In genomic region chr5:92762425-92762824, GRCm38 (mm10) we compare ENCODE assay signal across 28 mouse cellular contexts.
DNase-seq lines count a peak whose midpoint lies in the region; ATAC-seq and TF ChIP-seq lines count a peak whose summit lies in the region.
"Had no signal": no experiment of that assay in that cellular context is flagged by ENCODE, and none has a peak within 500 bp of the region (broad histone marks: within the 10 kb centered on the region; RNA-seq: fewer than 3 reads in every experiment).

No protein-coding gene starts in this region.

- no peak for TF ChIP-seq POLR2A in kidney, adult 2 months (IDR thresholded peaks at IDR 0.05; ENCODE audit: low read depth, low read length)
- no peak for TF ChIP-seq POLR2A in liver, adult 2 months (IDR thresholded peaks at IDR 0.05; ENCODE audit: extremely low read depth, insufficient read depth, low read length)

- H3K36me3 ChIP-seq in heart, embryonic 10.5 days: no peaks in the 10 kb centered on the region
- H3K36me3 ChIP-seq in heart, embryonic 11.5 days (ENCODE audit: control insufficient read depth, insufficient read depth, low read length): no peaks in the 10 kb centered on the region
- no peaks in the 10 kb centered on the region for H3K36me3 ChIP-seq in kidney, adult 2 months (ENCODE audit: control insufficient read depth, insufficient read depth, low read length)
- no peaks in the 10 kb centered on the region for H3K36me3 ChIP-seq in kidney, embryonic 14.5 days (ENCODE audit: control insufficient read depth, insufficient read depth, low read length)
- H3K36me3 ChIP-seq in liver, adult 2 months (ENCODE audit: control insufficient read depth, insufficient read depth, low read length): no peaks in the 10 kb centered on the region
- H3K36me3 ChIP-seq: embryonic facial prominence, embryonic 10.5 days; embryonic facial prominence, embryonic 15.5 days; forebrain, embryonic 12.5 days; G1E; hindbrain, embryonic 10.5 days; hindbrain, embryonic 15.5 days; midbrain, embryonic 12.5 days; neural tube, embryonic 12.5 days had no signal

- H3K79me2 ChIP-seq in liver, adult 2 months (ENCODE audit: control insufficient read depth, insufficient read depth, low read length): no peaks in the 10 kb centered on the region

- H3K27ac ChIP-seq in heart, embryonic 10.5 days: peak overlapping the region; percentile 52; the same call in 1 of the 2 replicates
- H3K27ac ChIP-seq in heart, embryonic 11.5 days (ENCODE audit: low read depth, low read length): no peak overlapping the region
- H3K27ac ChIP-seq in kidney, adult 2 months (ENCODE audit: insufficient read depth, low read depth, low read length): peak overlapping the region; percentile 67
- no peak overlapping the region for H3K27ac ChIP-seq in kidney, embryonic 14.5 days (ENCODE audit: low read depth, low read length)
- H3K27ac ChIP-seq in liver, adult 2 months (replicated peaks; ENCODE audit: insufficient read depth, low read depth, low read length): no peak overlapping the region
- H3K27ac ChIP-seq: embryonic facial prominence, embryonic 10.5 days; embryonic facial prominence, embryonic 15.5 days; forebrain, embryonic 12.5 days; hindbrain, embryonic 10.5 days; hindbrain, embryonic 15.5 days; midbrain, embryonic 12.5 days; neural tube, embryonic 12.5 days had no signal

- WGBS in heart, embryonic 10.5 days: 88% methylated on average over 5 of the region's 5 CpGs
- WGBS in heart, embryonic 11.5 days (ENCODE audit: insufficient replicate concordance): 86% methylated on average over 5 of the region's 5 CpGs
- WGBS in kidney, adult 2 months: 52% methylated on average over 5 of the region's 5 CpGs
- WGBS in kidney, embryonic 14.5 days: 65% methylated on average over 5 of the region's 5 CpGs
- 48% methylated on average over 5 of the region's 5 CpGs for WGBS in liver, adult 2 months

- ATAC-seq in heart, embryonic 11.5 days (replicated peaks; ENCODE audit: insufficient number of reproducible peaks, low FRiP score, low TSS enrichment): no peak
- ATAC-seq in kidney, embryonic 14.5 days (ENCODE audit: low FRiP score, low TSS enrichment): no peak
- ATAC-seq: forebrain, postnatal 0 days had no signal

- peaks cover 33% of the 10 kb centered on the region for H3K4me1 ChIP-seq in heart, embryonic 10.5 days
- peaks cover 12% of the 10 kb centered on the region for H3K4me1 ChIP-seq in heart, embryonic 11.5 days (ENCODE audit: control insufficient read depth, insufficient read depth, low read length)
- peaks cover 23% of the 10 kb centered on the region for H3K4me1 ChIP-seq in kidney, adult 2 months (ENCODE audit: control insufficient read depth, insufficient read depth, low read length)
- peaks cover 15% of the 10 kb centered on the region for H3K4me1 ChIP-seq in kidney, embryonic 14.5 days (ENCODE audit: control insufficient read depth, insufficient read depth, low read length)
- H3K4me1 ChIP-seq in liver, adult 2 months (ENCODE audit: control insufficient read depth, insufficient read depth, low read length): peaks cover 21% of the 10 kb centered on the region
- H3K4me1 ChIP-seq: embryonic facial prominence, embryonic 15.5 days; forebrain, embryonic 12.5 days; hindbrain, embryonic 15.5 days; megakaryocyte, embryonic 14.5 days; midbrain, embryonic 12.5 days; neural tube, embryonic 12.5 days had no signal

- H3K4me2 ChIP-seq in heart, embryonic 11.5 days: no peak overlapping the region
- no peak overlapping the region for H3K4me2 ChIP-seq in kidney, embryonic 14.5 days (replicated peaks; ENCODE audit: low read depth, low read length)
- H3K4me2 ChIP-seq: embryonic facial prominence, embryonic 15.5 days; forebrain, embryonic 12.5 days; hindbrain, embryonic 15.5 days; liver, embryonic 11.5 days; midbrain, embryonic 12.5 days; neural tube, embryonic 12.5 days had no signal

- H3K9ac ChIP-seq in heart, embryonic 11.5 days (ENCODE audit: low read depth, low read length): no peak overlapping the region
- no peak overlapping the region for H3K9ac ChIP-seq in kidney, embryonic 14.5 days (ENCODE audit: low read depth, low read length)
- H3K9ac ChIP-seq in liver, adult 2 months (ENCODE audit: low read depth, low read length): no peak overlapping the region
- H3K9ac ChIP-seq: embryonic facial prominence, embryonic 15.5 days; forebrain, embryonic 12.5 days; forebrain, postnatal 0 days; hindbrain, embryonic 15.5 days; midbrain, embryonic 12.5 days; neural tube, embryonic 12.5 days had no signal

- TF ChIP-seq CTCF in kidney, adult 2 months (conservative IDR thresholded peaks at IDR 0.05; ENCODE audit: insufficient read depth, insufficient read length, low read depth, low read length): no peak
- no peak for TF ChIP-seq CTCF in liver, adult 2 months (IDR thresholded peaks at IDR 0.05; ENCODE audit: low read depth, low read length)

- no peak overlapping the region for H3K4me3 ChIP-seq in heart, embryonic 10.5 days
- no peak overlapping the region for H3K4me3 ChIP-seq in heart, embryonic 11.5 days (ENCODE audit: low read depth, low read length)
- H3K4me3 ChIP-seq in kidney, adult 2 months (ENCODE audit: insufficient read depth, low read depth, low read length): no peak overlapping the region
- H3K4me3 ChIP-seq in kidney, embryonic 14.5 days (ENCODE audit: low read length): no peak overlapping the region
- H3K4me3 ChIP-seq in liver, adult 2 months (ENCODE audit: insufficient read depth, low read depth, low read length): no peak overlapping the region
- H3K4me3 ChIP-seq: embryonic facial prominence, embryonic 10.5 days; embryonic facial prominence, embryonic 15.5 days; forebrain, embryonic 12.5 days; hindbrain, embryonic 10.5 days; hindbrain, embryonic 15.5 days; megakaryocyte, embryonic 14.5 days; midbrain, embryonic 12.5 days; myocyte; neural tube, embryonic 12.5 days had no signal

- no peaks in the 10 kb centered on the region for H3K9me3 ChIP-seq in heart, embryonic 10.5 days
- no peaks in the 10 kb centered on the region for H3K9me3 ChIP-seq in heart, embryonic 11.5 days (replicated peaks; ENCODE audit: control insufficient read depth, low read length)
- H3K9me3 ChIP-seq in kidney, embryonic 14.5 days (ENCODE audit: control insufficient read depth, low read length): no peaks in the 10 kb centered on the region
- H3K9me3 ChIP-seq: embryonic facial prominence, embryonic 10.5 days; embryonic facial prominence, embryonic 15.5 days; forebrain, embryonic 12.5 days; G1E; hindbrain, embryonic 10.5 days; hindbrain, embryonic 15.5 days; midbrain, embryonic 12.5 days; neural tube, embryonic 12.5 days had no signal

- DNase-seq in heart, embryonic 10.5 days (ENCODE audit: low spot score): no peak
- DNase-seq in kidney, adult 2 months: peak; percentile 60
- peak; percentile 73 for DNase-seq in liver, adult 2 months (ENCODE audit: extremely low read depth, low read depth, low spot score)
- DNase-seq in liver: no peak
- DNase-seq in right cerebral cortex, adult 2 months (ENCODE audit: low spot score in 2 of 2): no peak
- DNase-seq: adrenal gland, adult 8-10 months; cerebellum, adult 2 months; cerebellum, postnatal 14 days; forebrain, postnatal 0 days; kidney, adult 11 months; lung, postnatal 4 days; right cerebral cortex, adult 18-20 months; right cerebral cortex, postnatal 4 days; thymus, adult 2 months; thymus, postnatal 36 days had no signal

- H3K27me3 ChIP-seq in heart, embryonic 10.5 days (ENCODE audit: insufficient read depth, poor library complexity, severe bottlenecking): no peaks in the 10 kb centered on the region
- H3K27me3 ChIP-seq in heart, embryonic 11.5 days (ENCODE audit: control insufficient read depth, insufficient read depth, low read length): no peaks in the 10 kb centered on the region
- no peaks in the 10 kb centered on the region for H3K27me3 ChIP-seq in kidney, adult 2 months (replicated peaks; ENCODE audit: control insufficient read depth, insufficient read depth, low read length)
- no peaks in the 10 kb centered on the region for H3K27me3 ChIP-seq in kidney, embryonic 14.5 days (ENCODE audit: control insufficient read depth, insufficient read depth, low read length)
- no peaks in the 10 kb centered on the region for H3K27me3 ChIP-seq in liver, adult 2 months (ENCODE audit: control insufficient read depth, insufficient read depth, low read length)
- H3K27me3 ChIP-seq: embryonic facial prominence, embryonic 15.5 days; forebrain, embryonic 12.5 days; hindbrain, embryonic 15.5 days; megakaryocyte, embryonic 14.5 days; midbrain, embryonic 12.5 days; neural tube, embryonic 12.5 days had no signal

Comparison
In these comparisons a context has a peak if more than half of its experiments do, and no peak if none do; other contexts are left out.
1. DNase-seq: peak in kidney, adult 2 months (single experiment) and liver, adult 2 months (single experiment); none in heart, embryonic 10.5 days (single experiment), liver (single experiment) and right cerebral cortex, adult 2 months (0 of 2).
2. H3K27ac ChIP-seq: peak in heart, embryonic 10.5 days (single experiment) and kidney, adult 2 months (single experiment); none in heart, embryonic 11.5 days (single experiment), kidney, embryonic 14.5 days (single experiment) and liver, adult 2 months (single experiment).